Comparison of ENCODE assay signal across 18 mouse cellular contexts in the genomic region with DNA sequence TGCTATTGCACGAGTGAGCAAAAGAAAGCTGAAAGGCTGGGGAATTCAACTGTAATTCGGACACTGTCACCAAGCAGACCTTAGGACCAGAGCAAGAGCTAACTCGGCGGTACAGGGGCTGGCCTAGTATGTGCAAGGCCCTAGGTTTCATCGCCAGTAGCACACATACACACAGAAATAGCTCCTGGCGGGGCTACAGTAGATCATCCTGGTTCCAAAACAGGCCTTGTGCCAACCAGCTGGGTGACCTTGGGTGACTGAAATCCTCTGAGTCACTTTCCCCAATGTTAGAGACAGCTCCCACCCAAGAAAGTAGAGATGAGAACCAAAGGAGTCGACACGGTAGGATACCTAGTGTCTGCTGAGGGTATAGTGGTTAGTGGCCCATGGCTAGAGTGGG.
A peak's percentile ranks its signal among the peaks of the same experiment; 100 is the strongest.
DNase-seq lines count a peak whose midpoint lies in the region; ATAC-seq and TF ChIP-seq lines count a peak whose summit lies in the region.
"Had no signal": no experiment of that assay in that cellular context is flagged by ENCODE, and none has a peak within 500 bp of the region (broad histone marks: within the 10 kb centered on the region; RNA-seq: fewer than 3 reads in every experiment).

No protein-coding gene starts in this region.

- no peak overlapping the region for H3K27ac ChIP-seq in heart, postnatal 0 days (ENCODE audit: low read depth)
- no peak overlapping the region for H3K27ac ChIP-seq in liver, embryonic 12.5 days
- H3K27ac ChIP-seq: forebrain, embryonic 12.5 days; hindbrain, embryonic 13.5 days; intestine, embryonic 15.5 days; midbrain, embryonic 13.5 days had no signal

- no peak for TF ChIP-seq EP300 in heart, postnatal 0 days (IDR thresholded peaks at IDR 0.05; ENCODE audit: low read depth)

- no peak overlapping the region for H3K4me2 ChIP-seq in heart, postnatal 0 days (ENCODE audit: low read depth, low read length)
- no peak overlapping the region for H3K4me2 ChIP-seq in liver, embryonic 12.5 days
- H3K4me2 ChIP-seq: forebrain, embryonic 12.5 days; hindbrain, embryonic 13.5 days; intestine, embryonic 15.5 days; midbrain, embryonic 13.5 days had no signal

- DNase-seq in heart, adult 11 months, result peak; percentile 94
- DNase-seq in heart, postnatal 25 days (ENCODE audit: low spot score), result no peak
- DNase-seq in adrenal gland, adult 18-20 months (ENCODE audit: low spot score in 2 of 2), result peak; percentile 42 to 66
- peak; percentile 84 for DNase-seq in gastrocnemius, adult 18-20 months (ENCODE audit: low spot score)
- peak; percentile 57 for DNase-seq in heart, postnatal 0 days (ENCODE audit: low spot score)
- DNase-seq in urinary bladder, adult 2 months (ENCODE audit: low spot score), result no peak
- DNase-seq in thymus, postnatal 14 days, result no peak
- DNase-seq: cerebellum, adult 9-10 months; embryo, embryonic 11 days; kidney, postnatal 10 days; lung, adult 2 months; thymus, postnatal 25 days had no signal

- H3K9me3 ChIP-seq in heart, postnatal 0 days (replicated peaks; ENCODE audit: control insufficient read depth, low read length), result no peaks in the 10 kb centered on the region
- no peaks in the 10 kb centered on the region for H3K9me3 ChIP-seq in liver, embryonic 12.5 days (replicated peaks)
- H3K9me3 ChIP-seq: forebrain, embryonic 12.5 days; hindbrain, embryonic 13.5 days; intestine, embryonic 15.5 days; midbrain, embryonic 13.5 days had no signal

- peaks cover 8% of the 10 kb centered on the region; the same call in 1 of the 2 replicates for H3K4me1 ChIP-seq in heart, postnatal 0 days (ENCODE audit: control insufficient read depth, insufficient read depth)
- no peaks in the 10 kb centered on the region for H3K4me1 ChIP-seq in liver, embryonic 12.5 days
- H3K4me1 ChIP-seq: forebrain, embryonic 12.5 days; hindbrain, embryonic 13.5 days; intestine, embryonic 15.5 days; midbrain, embryonic 13.5 days had no signal

- intact Hi-C loops in heart, postnatal 25 days (cut with DNase I), result no loop called here

- no peak overlapping the region for H3K4me3 ChIP-seq in heart, postnatal 0 days (ENCODE audit: low read depth, low read length)
- no peak overlapping the region for H3K4me3 ChIP-seq in liver, embryonic 12.5 days
- H3K4me3 ChIP-seq: forebrain, embryonic 12.5 days; hindbrain, embryonic 13.5 days; intestine, embryonic 15.5 days; midbrain, embryonic 13.5 days had no signal

- no peaks in the 10 kb centered on the region for H3K36me3 ChIP-seq in heart, postnatal 0 days (replicated peaks; ENCODE audit: control insufficient read depth, insufficient read depth, low read length)
- no peaks in the 10 kb centered on the region for H3K36me3 ChIP-seq in liver, embryonic 12.5 days
- H3K36me3 ChIP-seq: forebrain, embryonic 12.5 days; hindbrain, embryonic 13.5 days; intestine, embryonic 15.5 days; midbrain, embryonic 13.5 days had no signal

- peak; percentile 89 for ATAC-seq in heart, postnatal 0 days (ENCODE audit: insufficient read depth, low read depth)
- no peak for ATAC-seq in liver, embryonic 12.5 days
- ATAC-seq: intestine, embryonic 15.5 days; midbrain, embryonic 13.5 days had no signal

- H3K27me3 ChIP-seq in heart, postnatal 0 days (ENCODE audit: control insufficient read depth, insufficient read depth, low read length), result no peaks in the 10 kb centered on the region
- no peaks in the 10 kb centered on the region for H3K27me3 ChIP-seq in liver, embryonic 12.5 days (replicated peaks)
- H3K27me3 ChIP-seq: CH12.LX; forebrain, embryonic 12.5 days; hindbrain, embryonic 13.5 days; intestine, embryonic 15.5 days; midbrain, embryonic 13.5 days had no signal

- no peak overlapping the region for H3K9ac ChIP-seq in heart, postnatal 0 days (replicated peaks; ENCODE audit: low read depth, low read length)
- no peak overlapping the region for H3K9ac ChIP-seq in liver, embryonic 12.5 days
- H3K9ac ChIP-seq: forebrain, embryonic 12.5 days; hindbrain, embryonic 13.5 days; intestine, embryonic 15.5 days; midbrain, embryonic 13.5 days had no signal

- TF ChIP-seq CTCF in heart, postnatal 0 days (IDR thresholded peaks at IDR 0.05; ENCODE audit: low read depth), result no peak

- WGBS in heart, postnatal 0 days, result 55% methylated on average over 8 of the region's 8 CpGs
- WGBS in liver, embryonic 12.5 days (ENCODE audit: insufficient replicate concordance), result 68% methylated on average over 8 of the region's 8 CpGs

Comparison
In these comparisons a context has a peak if more than half of its experiments do, and no peak if none do; other contexts are left out.
1. DNase-seq: peak in heart, adult 11 months (single experiment), adrenal gland, adult 18-20 months (2 of 2), gastrocnemius, adult 18-20 months (single experiment) and heart, postnatal 0 days (single experiment); none in heart, postnatal 25 days (single experiment), urinary bladder, adult 2 months (single experiment) and thymus, postnatal 14 days (single experiment).